ENCODE assay signal across 28 mouse cellular contexts in genomic region chr6:95491043-95491442, GRCm38 (mm10).
DNase-seq lines count a peak whose midpoint lies in the region; ATAC-seq lines count a peak whose summit lies in the region.
"Had no signal": no experiment of that assay in that cellular context is flagged by ENCODE, and none has a peak within 500 bp of the region (broad histone marks: within the 10 kb centered on the region; RNA-seq: fewer than 3 reads in every experiment).

No protein-coding gene starts in this region.

- no peak overlapping the region for H3K9ac ChIP-seq in forebrain, embryonic 11.5 days (ENCODE audit: low read length)
- H3K9ac ChIP-seq in forebrain, embryonic 14.5 days (ENCODE audit: low read length) = no peak overlapping the region
- no peak overlapping the region for H3K9ac ChIP-seq in embryonic facial prominence, embryonic 15.5 days
- H3K9ac ChIP-seq: embryonic facial prominence, embryonic 12.5 days; forebrain, embryonic 15.5 days; heart, embryonic 13.5 days; hindbrain, embryonic 14.5 days had no signal

- H3K4me1 ChIP-seq in forebrain, embryonic 11.5 days (replicated peaks; ENCODE audit: control insufficient read depth, insufficient read depth, low read length) = no peaks in the 10 kb centered on the region
- no peaks in the 10 kb centered on the region for H3K4me1 ChIP-seq in forebrain, embryonic 14.5 days (ENCODE audit: control insufficient read depth, insufficient read depth, low read length)
- H3K4me1 ChIP-seq in embryonic facial prominence, embryonic 15.5 days = peaks cover 10% of the 10 kb centered on the region
- H3K4me1 ChIP-seq: forebrain, embryonic 15.5 days had no signal

- H3K4me3 ChIP-seq in forebrain, embryonic 11.5 days (ENCODE audit: low read depth, low read length) = no peak overlapping the region
- H3K4me3 ChIP-seq in forebrain, embryonic 14.5 days (ENCODE audit: low read depth, low read length) = no peak overlapping the region
- no peak overlapping the region for H3K4me3 ChIP-seq in embryonic facial prominence, embryonic 15.5 days (replicated peaks)
- H3K4me3 ChIP-seq: embryonic facial prominence, embryonic 12.5 days; erythroblast, embryonic 14.5 days; forebrain, embryonic 10.5 days; forebrain, embryonic 15.5 days; heart, adult 2 months; heart, embryonic 10.5 days; heart, embryonic 13.5 days had no signal

- no peak overlapping the region for H3K27ac ChIP-seq in forebrain, embryonic 11.5 days (ENCODE audit: low read depth, low read length)
- no peak overlapping the region for H3K27ac ChIP-seq in forebrain, embryonic 14.5 days (ENCODE audit: low read depth, low read length)
- no peak overlapping the region for H3K27ac ChIP-seq in embryonic facial prominence, embryonic 15.5 days (replicated peaks)
- H3K27ac ChIP-seq: embryonic facial prominence, embryonic 12.5 days; forebrain, embryonic 10.5 days; forebrain, embryonic 15.5 days; heart, adult 2 months; heart, embryonic 10.5 days; heart, embryonic 13.5 days; hindbrain, embryonic 14.5 days; hindbrain, postnatal 0 days had no signal

- no peak for ATAC-seq in forebrain, embryonic 11.5 days (replicated peaks; ENCODE audit: low FRiP score)
- no peak for ATAC-seq in forebrain, embryonic 14.5 days
- ATAC-seq in embryonic facial prominence, embryonic 15.5 days (ENCODE audit: insufficient number of reproducible peaks, low FRiP score, low TSS enrichment, low read depth) = peak; percentile 36; the same call in 1 of the 2 replicates
- ATAC-seq: activated CD4-positive, CD25-positive, alpha-beta regulatory T cell, adult 4 months; forebrain, embryonic 15.5 days; hindbrain, postnatal 0 days; inflammation-experienced regulatory T-cells, adult 6 months had no signal

- no peaks in the 10 kb centered on the region for H3K27me3 ChIP-seq in forebrain, embryonic 11.5 days (ENCODE audit: control insufficient read depth, insufficient read depth, low read length)
- no peaks in the 10 kb centered on the region for H3K27me3 ChIP-seq in forebrain, embryonic 14.5 days (replicated peaks; ENCODE audit: control insufficient read depth, insufficient read depth, low read length)
- H3K27me3 ChIP-seq in embryonic facial prominence, embryonic 15.5 days = no peaks in the 10 kb centered on the region
- H3K27me3 ChIP-seq: embryonic facial prominence, embryonic 12.5 days; forebrain, embryonic 15.5 days; heart, embryonic 13.5 days had no signal

- 72% methylated on average over 2 of the region's 2 CpGs for WGBS in forebrain, embryonic 11.5 days
- WGBS in forebrain, embryonic 14.5 days = 81% methylated on average over 2 of the region's 2 CpGs
- 48% methylated on average over 2 of the region's 2 CpGs for WGBS in embryonic facial prominence, embryonic 15.5 days

- peak; percentile 37 for DNase-seq in forebrain, embryonic 11.5 days (ENCODE audit: low spot score)
- DNase-seq in forebrain, embryonic 14.5 days (ENCODE audit: low spot score) = no peak
- DNase-seq in embryo, embryonic 10.5 days (ENCODE audit: low spot score) = peak; percentile 52
- DNase-seq in adrenal gland, postnatal 25 days = no peak
- DNase-seq in right cerebral cortex, adult 18-20 months = no peak
- DNase-seq: adrenal gland, postnatal 10 days; cerebellum, adult 11 months; cerebellum, adult 2 months; cerebellum, adult 9-11 months; cerebellum, postnatal 25 days; gastrocnemius, postnatal 10 days; gastrocnemius, postnatal 36 days; heart, adult 2 months; heart, postnatal 14 days; heart, postnatal 4 days; kidney, adult 11 months; kidney, adult 8-10 months had no signal

- no peak overlapping the region for H3K4me2 ChIP-seq in forebrain, embryonic 11.5 days (ENCODE audit: low read depth, low read length, severe bottlenecking)
- no peak overlapping the region for H3K4me2 ChIP-seq in forebrain, embryonic 14.5 days (ENCODE audit: low read length)
- H3K4me2 ChIP-seq in embryonic facial prominence, embryonic 15.5 days (replicated peaks) = no peak overlapping the region
- H3K4me2 ChIP-seq: embryonic facial prominence, embryonic 12.5 days; forebrain, embryonic 15.5 days; heart, embryonic 13.5 days; hindbrain, embryonic 14.5 days had no signal

- no peaks in the 10 kb centered on the region; the same call in 1 of the 2 replicates for H3K36me3 ChIP-seq in forebrain, embryonic 11.5 days (ENCODE audit: control insufficient read depth, insufficient read depth, low read length)
- no peaks in the 10 kb centered on the region for H3K36me3 ChIP-seq in forebrain, embryonic 14.5 days (ENCODE audit: control insufficient read depth, insufficient read depth, low read length)
- no peaks in the 10 kb centered on the region for H3K36me3 ChIP-seq in embryonic facial prominence, embryonic 15.5 days
- H3K36me3 ChIP-seq: embryonic facial prominence, embryonic 12.5 days; forebrain, embryonic 15.5 days; heart, embryonic 10.5 days; heart, embryonic 13.5 days had no signal

- H3K9me3 ChIP-seq in forebrain, embryonic 11.5 days (ENCODE audit: control insufficient read depth, low read length) = no peaks in the 10 kb centered on the region
- H3K9me3 ChIP-seq in forebrain, embryonic 14.5 days (replicated peaks; ENCODE audit: control insufficient read depth, low read length) = no peaks in the 10 kb centered on the region
- H3K9me3 ChIP-seq in embryonic facial prominence, embryonic 15.5 days (replicated peaks) = no peaks in the 10 kb centered on the region
- H3K9me3 ChIP-seq: embryonic facial prominence, embryonic 12.5 days; forebrain, embryonic 10.5 days; forebrain, embryonic 15.5 days; heart, embryonic 10.5 days; heart, embryonic 13.5 days had no signal

Comparison
In these comparisons a context has a peak if more than half of its experiments do, and no peak if none do; other contexts are left out.
1. DNase-seq: peak in forebrain, embryonic 11.5 days (single experiment) and embryo, embryonic 10.5 days (single experiment); none in forebrain, embryonic 14.5 days (single experiment), adrenal gland, postnatal 25 days (single experiment) and right cerebral cortex, adult 18-20 months (single experiment).